Mouse (Mus musculus): ENCODE data around the gene Msgn1. TPM values are rescaled to one million over a fixed set of nuclear protein-coding genes. Genes with fewer than 3 reads are reported as not detected.

The Msgn1 gene
- total RNA-seq (2021), result not detected
- long read RNA-seq, experiment 1, result 0 reads
- long read RNA-seq, experiment 2, result 0 reads

GRCm38 (mm10) chr12:11208872-11209271 lies at the start of gene Msgn1:
TSS of gene Msgn1 (minus strand) at chr12:11208972.
- no peak for DNase-seq

- DNase-seq, result no peak
Observed at GRCm38 (mm10) chr12:11250322-11250721, 41.5 kb upstream of the Msgn1 start.

GRCm38 (mm10) chr12:11247460-11247859 lies 38.7 kb upstream of the Msgn1 start:
- DNase-seq, result no peak

GRCm38 (mm10) chr12:11235996-11236395 lies 27.2 kb upstream of the Msgn1 start:
- DNase-seq, result no peak

- no peak for DNase-seq
Observed at GRCm38 (mm10) chr12:11230267-11230666, 21.5 kb upstream of the Msgn1 start.

GRCm38 (mm10) chr12:11226529-11227268 lies 17.9 kb upstream of the Msgn1 start:
- no peak for DNase-seq

GRCm38 (mm10) chr12:11226123-11226522 lies 17.4 kb upstream of the Msgn1 start:
- DNase-seq, result no peak

GRCm38 (mm10) chr12:11224722-11225121 lies 15.9 kb upstream of the Msgn1 start:
- no peak for DNase-seq

- DNase-seq, result no peak
Observed at GRCm38 (mm10) chr12:11223090-11223489, 14.3 kb upstream of the Msgn1 start.

GRCm38 (mm10) chr12:11222566-11222965 lies 13.8 kb upstream of the Msgn1 start:
- no peak for DNase-seq

- DNase-seq, result peak; percentile 23
Observed at GRCm38 (mm10) chr12:11221524-11222330, 13.0 kb upstream of the Msgn1 start.

GRCm38 (mm10) chr12:11217726-11218250 lies 9.0 kb upstream of the Msgn1 start:
- no peak for DNase-seq

- DNase-seq, result no peak
Observed at GRCm38 (mm10) chr12:11216454-11216853, 7.7 kb upstream of the Msgn1 start.

- no peak for DNase-seq
Observed at GRCm38 (mm10) chr12:11215555-11215954, 6.8 kb upstream of the Msgn1 start.

GRCm38 (mm10) chr12:11214776-11215175 lies 6.0 kb upstream of the Msgn1 start:
- DNase-seq, result no peak

- no peak for DNase-seq
Observed at GRCm38 (mm10) chr12:11212881-11213280, 4.1 kb upstream of the Msgn1 start.

GRCm38 (mm10) chr12:11210361-11210760 lies 1.6 kb upstream of the Msgn1 start:
- no peak for DNase-seq

- no peak for DNase-seq
Observed at GRCm38 (mm10) chr12:11209636-11210035, 864 bp upstream of the Msgn1 start.

- no peak for DNase-seq
Observed at GRCm38 (mm10) chr12:11206321-11206720, 2.5 kb downstream of the Msgn1 start.

- DNase-seq, result peak; percentile 72
Observed at GRCm38 (mm10) chr12:11203694-11204665, 4.8 kb downstream of the Msgn1 start.

- no peak for DNase-seq
Observed at GRCm38 (mm10) chr12:11202476-11202875, 6.3 kb downstream of the Msgn1 start.

- no peak for DNase-seq
Observed at GRCm38 (mm10) chr12:11200711-11201110, 8.1 kb downstream of the Msgn1 start.
